Mouse (Mus musculus): ENCODE results near the gene Mgat4a.

DNA sequence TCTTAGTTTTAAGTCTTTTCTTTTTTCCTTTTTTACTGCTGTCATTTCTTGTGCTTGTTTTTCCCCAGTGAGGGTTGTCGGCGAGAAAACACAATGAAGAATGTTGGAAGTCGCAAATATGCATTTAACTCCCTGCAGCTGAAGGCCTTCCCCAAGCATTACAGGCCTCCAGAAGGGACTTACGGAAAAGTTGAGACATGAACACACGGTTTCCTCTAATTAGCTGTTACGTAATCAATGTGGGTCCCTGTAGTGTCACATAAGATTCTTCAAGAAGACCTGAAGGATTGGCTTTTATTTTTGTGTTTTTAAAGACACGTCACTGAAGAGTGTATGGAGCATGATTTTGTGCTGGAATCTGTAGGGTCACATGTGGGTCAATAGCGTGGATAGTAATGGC is 132.8 kb downstream of the Mgat4a start:
- no peak for TF ChIP-seq TAL1 (IDR thresholded peaks at IDR 0.05; ENCODE audit: low read length)
- no peak for TF ChIP-seq GATA1 (IDR thresholded peaks at IDR 0.05; ENCODE audit: low read length)

Data from erythroblast, embryonic 14.5 days (primary cell).